Mouse (Mus musculus) lung, embryonic 16.5 days (tissue): ENCODE results near the gene Epas1. TPM values are rescaled to one million over a fixed set of nuclear protein-coding genes. Genes with fewer than 3 reads are reported as not detected.

ENCODE experiments used
- ATAC-seq: fragments of 200-750 bp; cut with Nextera tagmentation; 2 replicates; pipeline ENCODE4 v1.8.0; 2017; ENCODE audit warnings: low read depth, mild to moderate bottlenecking, moderate library complexity
- H3K27ac ChIP-seq: fragments of 300-500 bp; sonication (generic); 2 replicates; pipeline ENCODE4 v1.5.1; 2014; ENCODE audit warnings: mild to moderate bottlenecking, control low read depth, low read length
- H3K27me3 ChIP-seq: fragments of 300-500 bp; sonication (generic); 2 replicates; pipeline ENCODE4 v1.6.1; 2014; ENCODE audit warnings: low read depth, low read length, mixed read lengths; ENCODE audit not compliant: control insufficient read depth, insufficient read depth
- H3K36me3 ChIP-seq: fragments of 300-500 bp; sonication (generic); 2 replicates; pipeline ENCODE4 v1.6.1; 2014; ENCODE audit warnings: low read length; ENCODE audit not compliant: control insufficient read depth, insufficient read depth
- H3K4me1 ChIP-seq: fragments of 300-500 bp; sonication (generic); replicated peaks from 2 replicates; pipeline ENCODE4 v1.6.1; 2014; ENCODE audit warnings: low read length, mixed read lengths; ENCODE audit not compliant: control insufficient read depth, insufficient read depth
- H3K4me2 ChIP-seq: fragments of 300-500 bp; sonication (generic); 2 replicates; pipeline ENCODE4 v1.6.1; 2014; ENCODE audit warnings: low read depth, low read length, control low read depth
- H3K4me3 ChIP-seq: fragments of 300-500 bp; sonication (generic); 2 replicates; pipeline ENCODE4 v1.5.1; 2014; ENCODE audit warnings: mild to moderate bottlenecking, low read length, control low read depth
- H3K9ac ChIP-seq: fragments of 300-500 bp; sonication (generic); 2 replicates; pipeline ENCODE4 v1.6.1; 2014; ENCODE audit warnings: low read length, control low read depth
- H3K9me3 ChIP-seq: fragments of 300-500 bp; sonication (generic); 2 replicates; pipeline ENCODE4 v1.6.1; 2016; ENCODE audit warnings: low read length; ENCODE audit not compliant: control insufficient read depth
- WGBS: fragments of 180-500 bp; shearing (Covaris S2); extraction: QIAGEN DNeasy Blood & Tissue Kit; methylation state at CpG from one replicate; pipeline ENCODE4 v1.1.7; 2014; 5-methylcytosine and 5-hydroxymethylcytosine counted together
- polyA plus RNA-seq: library from polyadenylated mRNA; unstranded; fragments of >200 nt; fragmentation: Nextera tagmentation; extraction: Ambion mirVana; gene quantifications from 2 replicates; pipeline ENCODE4 v1.2.1, GENCODE M21; 2015

Gene Epas1
- polyA plus RNA-seq, 1 experiment from 2014 or later = 14.5 TPM

GRCm38 (mm10) chr17:86779191-86780130 is 26.0 kb downstream of the Epas1 start:
- H3K27me3 ChIP-seq = no peaks in the 10 kb centered on the region
- no peak overlapping the region for H3K27ac ChIP-seq
- ATAC-seq = peak; percentile 29; the same call in 1 of the 2 replicates
- 44% methylated on average over 15 of the region's 15 CpGs for WGBS
- H3K4me2 ChIP-seq = no peak overlapping the region
- H3K4me3 ChIP-seq = no peak overlapping the region
- peaks cover 15% of the 10 kb centered on the region for H3K4me1 ChIP-seq
- H3K9me3 ChIP-seq = no peaks in the 10 kb centered on the region
- no peaks in the 10 kb centered on the region for H3K36me3 ChIP-seq
- H3K9ac ChIP-seq = no peak overlapping the region

DNA sequence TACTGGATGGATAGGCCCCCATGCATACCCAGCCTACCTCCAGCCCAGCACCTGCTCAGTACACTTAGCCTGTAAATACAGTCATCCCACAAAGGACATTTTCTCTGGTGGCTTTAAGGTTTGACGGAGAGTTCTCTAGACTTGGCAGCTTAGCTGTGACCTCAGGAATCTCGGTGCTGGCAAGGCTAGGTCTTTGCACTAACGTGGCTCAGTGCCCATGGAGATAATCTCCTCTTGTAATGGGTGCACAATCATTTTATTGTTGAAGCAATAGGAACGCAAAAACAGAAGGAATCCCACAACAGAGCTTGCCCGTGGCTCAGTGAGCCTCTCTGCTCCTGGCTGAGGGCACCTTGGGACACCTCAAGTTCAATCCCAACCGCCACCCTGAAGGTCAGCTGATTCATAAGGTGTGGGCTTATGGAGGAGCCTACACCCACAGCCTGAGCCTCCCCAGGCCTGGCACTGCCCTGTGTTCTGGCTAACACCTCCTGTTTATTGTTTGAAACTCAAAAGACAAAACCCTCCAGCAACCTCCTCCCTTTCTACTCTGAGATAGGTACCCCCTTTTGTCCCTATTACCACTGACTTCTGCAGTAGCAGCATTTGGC is 27.3 kb downstream of the Epas1 start:
- Histone ChIP-seq H3K36me3 (no peaks in the 10 kb centered on the region), H3K9ac (no peak overlapping the region), H3K4me2 (no peak overlapping the region), H3K27me3 (no peaks in the 10 kb centered on the region), H3K9me3 (no peaks in the 10 kb centered on the region), H3K4me3 (no peak overlapping the region), H3K27ac (no peak overlapping the region), H3K4me1 (peaks cover 23% of the 10 kb centered on the region)
- no peak for ATAC-seq
- WGBS = 67% methylated on average over 6 of the region's 6 CpGs

- Histone ChIP-seq H3K27ac (no peak overlapping the region), H3K36me3 (no peaks in the 10 kb centered on the region), H3K27me3 (no peaks in the 10 kb centered on the region), H3K4me2 (no peak overlapping the region), H3K4me1 (peaks cover 25% of the 10 kb centered on the region), H3K9ac (no peak overlapping the region), H3K9me3 (no peaks in the 10 kb centered on the region), H3K4me3 (no peak overlapping the region)
- ATAC-seq = no peak
- 47% methylated on average over 12 of the region's 12 CpGs for WGBS
Measured at GRCm38 (mm10) chr17:86781755-86782400, 28.4 kb downstream of the Epas1 start.

- WGBS = 71% methylated on average over 10 of the region's 10 CpGs
- Histone ChIP-seq H3K9me3 (no peaks in the 10 kb centered on the region), H3K36me3 (no peaks in the 10 kb centered on the region), H3K4me1 (peaks cover 29% of the 10 kb centered on the region), H3K27me3 (no peaks in the 10 kb centered on the region), H3K9ac (no peak overlapping the region), H3K4me2 (no peak overlapping the region), H3K27ac (no peak overlapping the region), H3K4me3 (no peak overlapping the region)
- ATAC-seq = no peak
Measured at GRCm38 (mm10) chr17:86784405-86784977, 31.0 kb downstream of the Epas1 start.

DNA sequence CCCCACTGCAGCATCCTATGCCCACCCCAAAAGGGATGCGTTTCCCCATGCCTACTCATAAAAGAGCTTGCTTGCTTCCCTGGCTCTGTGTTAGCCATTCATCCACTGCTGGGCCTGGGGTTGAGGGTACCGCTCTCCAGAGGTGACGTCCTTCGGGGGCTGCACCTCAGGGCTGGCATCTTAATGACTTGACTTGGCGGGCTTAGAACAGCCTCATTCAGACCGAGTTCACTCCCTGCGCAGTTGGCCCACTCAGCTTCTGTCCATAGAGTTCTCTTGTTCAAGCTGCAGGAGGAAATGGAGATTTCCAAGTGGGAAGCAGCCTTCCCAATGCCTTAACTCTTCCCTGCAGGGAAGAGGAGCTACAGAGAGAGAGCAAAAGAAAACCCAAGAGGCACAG is 32.1 kb downstream of the Epas1 start:
- Histone ChIP-seq H3K36me3 (no peaks in the 10 kb centered on the region), H3K27me3 (no peaks in the 10 kb centered on the region), H3K9ac (no peak overlapping the region), H3K9me3 (no peaks in the 10 kb centered on the region), H3K27ac (peak overlapping the region; percentile 41; the same call in 1 of the 2 replicates), H3K4me3 (no peak overlapping the region), H3K4me1 (peaks cover 25% of the 10 kb centered on the region), H3K4me2 (no peak overlapping the region)
- WGBS = 45% methylated on average over 7 of the region's 7 CpGs
- ATAC-seq = no peak

DNA sequence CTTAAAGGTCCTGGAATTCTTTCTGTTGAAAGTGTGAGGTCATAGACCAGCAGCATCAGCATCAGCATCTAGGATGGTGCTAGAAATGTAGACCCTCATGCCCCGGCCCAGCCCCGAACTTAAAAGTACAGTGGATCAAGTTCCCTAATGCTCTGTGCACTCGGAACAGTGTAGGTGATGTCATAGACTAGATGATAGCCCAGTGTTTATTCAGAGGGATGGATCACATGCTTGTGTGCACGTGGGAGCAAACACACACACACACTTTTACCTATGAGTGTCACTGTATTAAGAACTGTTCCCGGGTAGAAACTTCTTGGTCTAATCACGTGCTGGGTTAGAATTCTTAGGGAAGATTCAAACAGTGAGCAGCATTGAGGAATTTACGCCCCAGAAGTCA is 33.0 kb downstream of the Epas1 start:
- Histone ChIP-seq H3K27ac (no peak overlapping the region), H3K9ac (no peak overlapping the region), H3K4me1 (peaks cover 25% of the 10 kb centered on the region), H3K9me3 (no peaks in the 10 kb centered on the region), H3K4me2 (no peak overlapping the region), H3K27me3 (no peaks in the 10 kb centered on the region), H3K36me3 (no peaks in the 10 kb centered on the region), H3K4me3 (no peak overlapping the region)
- ATAC-seq = no peak
- 69% methylated on average over 7 of the region's 7 CpGs for WGBS

DNA sequence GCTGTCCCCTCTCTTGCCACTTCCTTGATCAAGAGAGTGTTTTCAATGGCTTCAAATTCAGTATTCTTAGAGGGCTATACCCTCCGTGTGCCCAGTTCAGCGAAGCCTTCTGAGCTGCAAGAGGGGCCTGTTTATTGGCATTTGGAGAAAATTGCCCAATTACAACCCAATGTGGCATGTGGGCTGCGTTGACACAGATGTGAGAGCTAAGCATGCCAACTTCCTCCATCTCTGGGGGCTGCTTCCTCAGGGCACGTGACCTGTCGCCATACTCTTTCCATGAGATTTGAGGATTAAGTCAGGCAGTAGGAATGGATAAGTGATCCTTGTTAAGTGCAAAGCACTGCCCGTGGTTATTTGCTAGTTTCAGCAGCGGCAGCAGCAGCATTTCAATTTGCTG is 34.3 kb downstream of the Epas1 start:
- Histone ChIP-seq H3K9ac (no peak overlapping the region), H3K4me1 (peaks cover 19% of the 10 kb centered on the region), H3K4me2 (no peak overlapping the region), H3K27me3 (no peaks in the 10 kb centered on the region), H3K27ac (no peak overlapping the region), H3K4me3 (no peak overlapping the region), H3K36me3 (no peaks in the 10 kb centered on the region), H3K9me3 (no peaks in the 10 kb centered on the region)
- no peak for ATAC-seq
- 58% methylated on average over 7 of the region's 7 CpGs for WGBS

GRCm38 (mm10) chr17:86788316-86788715 is 34.8 kb downstream of the Epas1 start:
- Histone ChIP-seq H3K4me1 (peaks cover 19% of the 10 kb centered on the region), H3K9ac (no peak overlapping the region), H3K27me3 (no peaks in the 10 kb centered on the region), H3K27ac (no peak overlapping the region), H3K9me3 (no peaks in the 10 kb centered on the region), H3K4me3 (no peak overlapping the region), H3K36me3 (no peaks in the 10 kb centered on the region), H3K4me2 (no peak overlapping the region)
- 33% methylated on average over 6 of the region's 6 CpGs for WGBS
- ATAC-seq = no peak

DNA sequence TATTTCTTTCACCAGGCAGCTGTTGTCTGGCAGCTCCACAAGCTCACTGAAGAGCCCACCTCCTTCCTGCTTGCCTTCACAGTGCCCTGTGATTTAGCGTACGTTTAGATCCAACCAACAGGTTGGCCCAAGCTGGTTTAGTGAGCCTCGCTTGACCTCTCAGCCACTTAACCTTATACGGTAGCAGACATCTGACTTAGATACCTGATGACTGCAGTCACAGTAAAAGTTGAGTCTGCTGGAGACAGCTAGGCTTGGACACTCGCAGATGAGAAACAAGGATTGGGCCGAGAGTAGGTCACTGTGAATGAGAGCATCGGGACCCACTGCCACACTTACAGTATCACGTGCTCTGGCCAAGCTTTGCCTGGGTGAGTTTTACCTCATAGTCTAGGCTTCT is 38.4 kb downstream of the Epas1 start:
- Histone ChIP-seq H3K9me3 (no peaks in the 10 kb centered on the region), H3K27me3 (no peaks in the 10 kb centered on the region), H3K27ac (no peak overlapping the region), H3K4me1 (0 out of 2 replicates have a peak, but pooled peaks cover 4% of the 10 kb centered on the region), H3K4me3 (no peak overlapping the region), H3K4me2 (no peak overlapping the region), H3K9ac (no peak overlapping the region), H3K36me3 (no peaks in the 10 kb centered on the region)
- no peak for ATAC-seq
- 80% methylated on average over 8 of the region's 8 CpGs for WGBS
